Mouse (Mus musculus) megakaryocyte-erythroid progenitor cell, adult 5-6 weeks (primary cell): ENCODE results near the gene Gm45711. TPM values are rescaled to one million over a fixed set of nuclear protein-coding genes. Genes with fewer than 3 reads are reported as not detected.

Source experiments
- ATAC-seq: replicated peaks from 2 replicates; pipeline ENCODE4 v1.8.0; 2016; ENCODE audit warnings: mild to moderate bottlenecking, inconsistent platforms; ENCODE audit not compliant: severe bottlenecking, poor library complexity, low FRiP score, low TSS enrichment
- total RNA-seq, 2 experiments: library from RNA; stranded (forward) in 1 of 2; stranded (reverse) in 1 of 2; fragments of 200-1000, 215-1000 nt in 1 of 2; fragments of >200 nt in 1 of 2; fragmentation: Nextera tagmentation in 1 of 2; gene quantifications; 2 replicates each; pipeline ENCODE4 v1.2.3; 2014 to 2017

The Gm45711 gene
- total RNA-seq, 2 experiments from 2014 or later = not detected

DNA sequence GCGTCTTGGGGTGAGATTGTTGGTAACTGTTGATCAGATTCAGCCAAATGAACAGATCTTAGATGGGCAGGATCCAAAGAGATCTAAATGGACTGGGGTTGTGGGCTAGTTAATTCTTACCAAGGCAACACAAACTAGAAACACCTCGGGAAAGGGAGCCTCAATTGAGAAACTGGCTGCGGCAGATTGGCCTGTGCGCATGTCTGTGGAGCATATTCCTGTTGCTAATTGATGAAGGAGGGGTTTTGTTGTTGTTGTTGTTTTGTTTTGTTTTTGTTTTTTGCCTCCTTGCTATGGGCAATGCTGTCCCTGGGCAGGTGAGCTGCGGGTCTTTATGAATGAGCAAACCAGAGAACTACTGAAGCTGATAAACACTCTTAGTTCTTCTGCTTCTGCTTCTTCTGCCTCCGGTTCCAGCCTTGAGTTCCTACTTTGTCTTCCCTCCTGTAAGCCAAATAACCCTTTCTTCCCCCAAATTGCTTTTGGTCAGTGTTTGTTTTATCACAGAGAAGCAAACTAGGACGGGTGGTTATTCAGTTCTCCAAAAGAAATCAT, 60.4 kb downstream of the Gm45711 start:
- ATAC-seq = no peak

DNA sequence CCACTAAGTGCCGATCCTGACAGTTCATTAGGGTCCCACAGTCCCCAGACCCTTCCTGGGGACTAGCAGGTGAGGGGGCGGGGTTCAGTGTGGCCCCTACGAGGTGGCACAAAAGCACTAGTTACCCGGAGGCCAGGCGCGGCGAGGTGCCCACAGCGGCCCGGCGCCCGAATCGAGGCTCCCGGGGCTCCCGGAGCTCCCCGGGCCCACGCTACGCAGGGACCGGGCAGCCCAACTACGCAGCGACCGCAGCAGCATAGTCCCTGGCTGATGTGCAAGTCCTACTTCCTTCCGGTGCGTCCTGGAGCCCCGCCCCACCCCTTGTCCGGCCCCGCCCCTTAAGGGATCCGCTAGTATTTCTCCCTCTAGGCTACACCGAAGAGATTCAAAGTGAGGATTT, 61.6 kb downstream of the Gm45711 start, which contains the start of gene Tk2:
Gene Tk2, minus strand, starts transcription at position 283 of the 400 bp plus-strand sequence.
- peak; percentile 71 for ATAC-seq

DNA sequence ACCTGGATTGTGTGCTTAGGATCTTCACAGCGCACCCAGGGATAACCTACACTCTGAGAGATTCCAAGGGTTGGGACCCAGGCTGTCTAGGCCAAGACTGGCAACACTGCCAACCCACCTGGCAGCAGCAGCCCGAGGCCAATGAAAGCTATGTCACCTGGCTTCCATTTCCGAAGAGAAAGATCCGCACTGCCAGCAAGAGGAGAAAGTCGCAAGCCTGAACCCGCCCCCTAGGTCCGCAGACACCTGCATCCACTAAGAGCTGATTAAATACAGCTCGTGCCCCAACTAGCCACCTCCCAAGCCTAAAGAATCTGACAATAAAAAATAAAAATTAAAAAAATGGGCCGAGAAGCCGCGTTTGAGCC, 62.0 kb downstream of the Gm45711 start:
- ATAC-seq = peak; percentile 35

DNA sequence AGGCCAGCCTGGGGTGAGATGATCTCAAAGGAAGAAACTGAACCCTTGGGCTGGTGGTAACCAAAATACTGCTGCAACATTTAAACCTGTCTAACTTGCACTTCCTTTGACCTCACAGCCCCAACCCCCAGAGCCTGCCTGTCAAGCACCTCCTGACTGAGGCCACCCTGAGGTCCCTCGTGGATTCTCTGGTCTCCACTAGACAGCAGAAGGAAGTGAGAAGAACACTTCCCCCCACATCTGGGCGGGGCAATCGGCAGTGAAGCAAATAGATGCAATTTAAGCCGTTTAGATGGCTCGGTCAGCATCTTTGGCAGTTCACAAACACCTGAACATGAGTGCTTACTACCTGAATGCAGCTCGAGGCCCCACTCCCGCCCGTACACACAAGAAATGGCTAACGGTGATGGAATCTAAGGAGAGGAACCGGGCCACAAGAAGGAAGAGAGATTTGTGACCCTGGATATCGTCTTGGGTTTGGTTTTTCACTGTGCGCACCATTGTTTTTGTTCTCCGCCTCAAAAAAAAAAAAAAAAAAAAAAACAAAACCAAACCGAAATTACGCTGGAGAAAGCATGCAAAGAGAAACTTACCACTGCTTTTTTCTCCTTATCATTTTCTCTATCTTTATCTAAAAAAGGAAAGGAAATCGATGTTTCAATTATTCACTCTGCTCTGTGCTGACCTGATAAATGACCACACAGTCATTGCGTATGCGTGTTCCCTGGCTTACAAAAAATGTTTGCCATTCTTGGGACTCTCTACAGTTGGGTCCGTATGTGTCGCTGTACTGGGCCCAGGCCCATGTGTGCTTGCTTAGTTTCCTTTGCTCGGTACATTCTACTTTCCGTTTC, 62.6 kb downstream of the Gm45711 start:
- 0 out of 2 replicates have a peak, but pooled peaks have one; percentile 3 for ATAC-seq

DNA sequence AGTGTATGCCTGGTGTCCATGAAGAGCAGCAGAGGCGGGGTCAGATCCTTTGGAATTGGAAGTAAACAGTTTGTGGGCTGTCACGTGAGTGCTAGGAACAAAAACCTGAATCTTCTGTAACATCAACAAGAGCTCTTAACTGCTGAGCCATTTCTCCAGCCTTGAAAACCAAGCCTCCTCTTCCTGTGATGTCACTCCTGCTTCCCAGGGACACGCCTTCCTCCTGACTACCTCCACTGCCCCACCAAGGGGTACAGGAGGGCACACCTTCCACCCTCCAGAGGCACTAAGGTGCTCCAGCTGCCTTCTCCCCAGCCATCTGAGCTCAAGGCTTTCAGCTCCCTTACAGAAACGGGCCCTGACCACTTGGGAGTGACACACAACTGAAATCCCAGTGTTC, 63.3 kb downstream of the Gm45711 start:
- ATAC-seq = no peak

DNA sequence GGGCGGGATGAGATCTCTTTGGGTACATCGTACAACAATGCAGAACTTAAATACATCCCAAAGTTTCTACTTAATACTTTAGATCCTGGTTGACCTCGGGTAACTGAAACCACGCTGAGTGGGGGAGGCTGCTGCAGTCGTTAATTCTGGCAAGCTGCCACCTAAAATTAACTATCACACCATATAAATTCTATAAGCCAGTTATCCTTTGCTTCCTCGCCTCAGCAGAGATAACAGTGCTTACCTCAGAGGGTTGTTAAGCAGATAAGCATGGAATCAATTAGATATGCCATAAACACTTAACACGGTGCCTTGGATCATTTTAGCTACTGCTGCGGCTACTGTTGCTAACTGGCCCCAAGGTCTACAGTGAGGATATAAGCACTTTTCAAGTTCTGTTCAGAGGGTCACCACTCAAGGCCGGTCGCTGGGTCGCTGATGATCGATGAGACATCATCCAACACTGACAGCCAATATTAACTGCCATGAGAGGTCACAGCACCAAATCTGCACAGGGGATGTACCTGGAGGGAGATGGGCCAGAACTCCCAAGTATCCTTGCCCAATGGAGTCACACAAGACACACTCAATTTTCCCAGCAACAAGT, 67.7 kb downstream of the Gm45711 start:
- ATAC-seq = peak; percentile 10; the same call in 1 of the 2 replicates

DNA sequence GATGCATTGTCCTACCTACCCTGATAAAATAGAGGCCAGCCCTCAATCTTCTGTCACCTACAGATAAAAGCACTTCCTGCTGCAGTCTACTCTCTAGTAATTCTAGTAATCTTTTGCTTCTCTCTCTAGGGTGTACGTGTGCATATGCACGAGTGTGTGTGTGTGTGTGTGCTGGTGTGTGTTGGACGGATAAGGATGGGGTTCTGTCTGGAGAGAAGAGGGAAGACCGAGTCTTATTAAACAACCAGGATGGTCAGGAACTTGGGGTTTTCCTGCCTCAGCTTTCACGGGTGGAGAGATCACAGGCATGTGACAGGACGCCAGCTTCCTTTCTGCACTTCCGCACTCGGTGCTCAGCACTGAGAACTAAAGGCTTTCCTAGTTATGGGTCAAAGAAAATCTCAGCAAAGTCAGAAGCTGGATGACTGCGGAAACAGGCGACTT, 70.4 kb downstream of the Gm45711 start:
- ATAC-seq = peak; percentile 87

DNA sequence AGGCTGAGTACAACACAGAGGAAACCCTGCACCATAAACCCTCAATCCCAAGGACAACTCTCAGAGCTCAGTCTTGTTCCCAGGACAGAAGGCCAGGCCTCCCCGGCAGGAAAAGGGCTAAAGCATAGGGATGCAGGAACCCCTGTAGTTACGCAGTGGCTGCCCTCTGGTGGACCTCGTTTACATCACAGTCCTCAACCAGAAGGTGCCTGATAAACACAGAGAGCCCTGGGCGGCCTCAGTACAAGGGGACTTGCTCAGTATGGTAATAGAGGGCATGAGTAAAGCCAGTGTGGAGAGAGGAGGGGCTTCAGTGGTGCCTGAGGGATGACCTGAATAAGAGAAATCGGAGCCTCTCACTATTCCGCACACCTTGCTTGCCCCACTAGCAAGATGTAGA, 75.3 kb downstream of the Gm45711 start:
- ATAC-seq = no peak

DNA sequence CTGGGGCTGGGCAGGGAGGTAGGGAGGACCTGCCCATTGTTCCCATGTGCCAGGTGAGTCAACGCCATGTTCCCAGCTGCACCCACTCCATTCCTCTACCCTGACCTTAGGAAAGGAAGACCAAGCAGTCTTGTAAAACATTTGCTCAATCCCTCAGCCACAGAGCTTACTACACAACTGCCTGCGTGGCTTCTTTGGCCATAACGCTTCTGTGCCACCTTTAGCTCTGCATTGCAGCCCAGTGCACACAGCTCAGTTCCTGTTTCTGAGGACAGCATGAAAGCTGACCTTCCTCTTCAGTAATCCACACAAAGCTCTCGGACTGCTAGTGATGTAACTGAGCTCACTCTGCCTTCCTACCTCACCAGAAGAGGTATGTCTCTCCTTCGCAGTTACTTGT, 77.0 kb downstream of the Gm45711 start:
- ATAC-seq = no peak

DNA sequence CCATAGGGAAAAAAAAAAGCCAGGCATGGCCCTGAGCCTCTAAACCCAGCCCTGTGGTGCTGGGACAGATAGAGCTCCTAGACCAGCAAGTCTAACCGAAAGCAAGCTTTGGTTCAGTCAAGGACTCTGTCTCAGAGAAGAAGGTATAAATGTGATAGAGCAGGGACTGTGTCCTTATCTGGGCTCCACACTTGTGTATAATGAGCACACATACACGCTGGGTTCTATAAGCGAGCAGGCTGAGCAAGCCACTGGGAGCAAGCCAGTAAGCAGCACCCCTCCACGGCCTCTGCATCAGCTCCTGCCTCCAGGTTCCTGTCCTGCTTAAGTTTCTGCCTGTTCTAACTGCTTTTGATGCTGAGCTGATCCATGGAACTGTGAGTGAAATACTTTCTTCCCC, 77.8 kb downstream of the Gm45711 start:
- ATAC-seq = peak; percentile 36; the same call in 1 of the 2 replicates

Other genes with a start within 250 kb of the Gm45711 start
- not detected in 2 replicates for gene Cdh5, start 208.5 kb downstream of the Gm45711 start, total RNA-seq (2014; fragmentation: Nextera tagmentation)
- gene Cdh5, start 208.5 kb downstream of the Gm45711 start, total RNA-seq (2017) = not detected in 2 replicates
- not detected in 2 replicates for gene Bean1, start 139.6 kb downstream of the Gm45711 start, total RNA-seq (2014; fragmentation: Nextera tagmentation)
- gene Bean1, start 139.6 kb downstream of the Gm45711 start, total RNA-seq (2017) = not detected in 2 replicates
- gene Tk2, start 61.5 kb downstream of the Gm45711 start, total RNA-seq (2014; fragmentation: Nextera tagmentation) = 9.5 and 30.7 TPM in 2 replicates
- 12.4 and 14.5 TPM in 2 replicates for gene Tk2, start 61.5 kb downstream of the Gm45711 start, total RNA-seq (2017)
- gene Cklf, start 59.2 kb downstream of the Gm45711 start, total RNA-seq (2014; fragmentation: Nextera tagmentation) = 37.3 and 45.8 TPM in 2 replicates
- 7.6 and 14.6 TPM in 2 replicates for gene Cklf, start 59.2 kb downstream of the Gm45711 start, total RNA-seq (2017)
- not detected in 2 replicates for gene Cmtm2a, start 16.9 kb downstream of the Gm45711 start, total RNA-seq (2014; fragmentation: Nextera tagmentation)
- not detected in 2 replicates for gene Cmtm2a, start 16.9 kb downstream of the Gm45711 start, total RNA-seq (2017)
- gene Cmtm1, start 64 bp upstream of the Gm45711 start, total RNA-seq (2014; fragmentation: Nextera tagmentation) = not detected in 2 replicates
- gene Cmtm1, start 64 bp upstream of the Gm45711 start, total RNA-seq (2017) = not detected in 2 replicates
- not detected in 2 replicates for gene Gm11020, start 11.5 kb upstream of the Gm45711 start, total RNA-seq (2014; fragmentation: Nextera tagmentation)
- not detected in 2 replicates for gene Gm11020, start 11.5 kb upstream of the Gm45711 start, total RNA-seq (2017)
- not detected in 2 replicates for gene Cmtm2b, start 12.1 kb upstream of the Gm45711 start, total RNA-seq (2014; fragmentation: Nextera tagmentation)
- not detected in 2 replicates for gene Cmtm2b, start 12.1 kb upstream of the Gm45711 start, total RNA-seq (2017)
- 4.9 and 5.8 TPM in 2 replicates for gene Cmtm3, start 29.3 kb upstream of the Gm45711 start, total RNA-seq (2014; fragmentation: Nextera tagmentation)
- 1.4 and 7.3 TPM in 2 replicates for gene Cmtm3, start 29.3 kb upstream of the Gm45711 start, total RNA-seq (2017)
- 0.32 and 1.2 TPM in 2 replicates for gene Cmtm4, start 85.7 kb upstream of the Gm45711 start, total RNA-seq (2014; fragmentation: Nextera tagmentation)
- gene Cmtm4, start 85.7 kb upstream of the Gm45711 start, total RNA-seq (2017) = 1.1 and 1.7 TPM in 2 replicates
- gene Dync1li2, start 133.0 kb upstream of the Gm45711 start, total RNA-seq (2014; fragmentation: Nextera tagmentation) = 25.5 and 35.1 TPM in 2 replicates
- gene Dync1li2, start 133.0 kb upstream of the Gm45711 start, total RNA-seq (2017) = 53.1 and 61.4 TPM in 2 replicates
- not detected in 2 replicates for gene Terb1, start 199.8 kb upstream of the Gm45711 start, total RNA-seq (2014; fragmentation: Nextera tagmentation)
- gene Terb1, start 199.8 kb upstream of the Gm45711 start, total RNA-seq (2017) = not detected in 2 replicates
- gene Nae1, start 224.6 kb upstream of the Gm45711 start, total RNA-seq (2014; fragmentation: Nextera tagmentation) = 83.2 and 84.8 TPM in 2 replicates
- gene Nae1, start 224.6 kb upstream of the Gm45711 start, total RNA-seq (2017) = 172 and 193 TPM in 2 replicates
- 1.8 TPM in 1 of 2 replicates, not detected in the other for gene Car7, start 224.6 kb upstream of the Gm45711 start, total RNA-seq (2014; fragmentation: Nextera tagmentation)
- 3.6 TPM in 1 of 2 replicates, not detected in the other for gene Car7, start 224.6 kb upstream of the Gm45711 start, total RNA-seq (2017)